Mouse (Mus musculus): Measurements from ENCODE around the gene Cdc6. TPM values are rescaled to one million over a fixed set of nuclear protein-coding genes. Genes with fewer than 3 reads are reported as not detected.

Cdc6 gene
- total and polyA plus RNA-seq, 3 experiments = 56.9 to 104 (median 69.4) TPM

- H3K9ac ChIP-seq (ENCODE audit: control insufficient read depth, low read depth, low read length, poor library complexity, severe bottlenecking) = no peak overlapping the region
- peaks cover 3 to 9% of the 10 kb centered on the region in 2 experiments; a peak in 3 of 4 replicates for H3K4me1 ChIP-seq (ENCODE audit: control insufficient read depth in 1 of 2, insufficient read depth in 2 of 2, low read length in 2 of 2)
These were observed 23.3 kb downstream of the Cdc6 start for GRCm38 (mm10) chr11:98930773-98931512.

DNA sequence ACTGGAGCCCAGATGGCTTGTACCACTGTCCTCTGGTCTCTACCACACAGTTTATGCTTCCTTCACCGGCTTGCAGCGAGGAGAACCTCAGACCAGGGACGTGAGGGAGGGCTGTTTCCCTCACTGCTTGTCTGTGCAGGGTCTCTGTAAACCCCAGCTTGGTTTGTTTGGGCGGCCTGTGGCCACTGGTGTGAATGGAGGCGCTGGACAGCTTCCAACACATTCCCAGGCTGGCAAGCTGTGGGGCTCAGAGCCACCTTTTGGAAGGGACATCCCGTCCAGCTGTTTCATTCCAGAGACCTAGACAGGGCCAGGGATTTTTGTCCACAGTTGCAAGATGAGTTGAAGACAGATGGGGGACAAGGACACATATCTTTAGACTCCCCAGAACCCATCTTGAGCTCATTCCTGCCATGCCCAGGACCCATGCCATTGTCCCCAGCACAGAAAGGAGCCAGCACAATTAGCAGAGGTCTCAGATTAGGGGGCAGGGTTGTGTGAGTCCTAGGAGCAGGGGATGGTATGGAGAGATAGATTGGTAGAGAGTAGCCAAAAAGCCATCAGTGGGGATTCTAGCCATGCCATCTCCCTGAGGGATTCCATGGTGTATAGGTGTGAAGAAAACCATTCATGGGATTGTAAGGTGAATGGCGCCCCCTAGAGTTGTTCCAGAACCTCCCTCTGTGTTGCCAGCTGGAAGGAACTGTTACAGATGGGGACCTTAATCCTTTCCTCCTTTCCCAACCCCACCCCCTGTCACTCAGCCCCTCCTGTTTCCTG, 24.1 kb downstream of the Cdc6 start:
- Histone ChIP-seq H3K9me3 (replicated peaks; ENCODE audit: insufficient read depth, low read length) (no peaks in the 10 kb centered on the region), H3K27ac (ENCODE audit: control insufficient read depth, low read depth, low read length) (no peak overlapping the region), H3K36me3 (ENCODE audit: control insufficient read depth in 1 of 2, insufficient read depth in 2 of 2, low read length in 2 of 2) (no peaks in the 10 kb centered on the region), H3K9ac (ENCODE audit: control insufficient read depth, low read depth, low read length, poor library complexity, severe bottlenecking) (no peak overlapping the region), H3K27me3 (ENCODE audit: control insufficient read depth in 1 of 2, insufficient read depth in 2 of 2, low read length in 2 of 2) (no peaks in the 10 kb centered on the region), H3K4me1 (ENCODE audit: control insufficient read depth in 1 of 2, insufficient read depth in 2 of 2, low read length in 2 of 2) (peaks cover 3 to 10% of the 10 kb centered on the region in 2 experiments; a peak in 3 of 4 replicates), H3K79me2 (ENCODE audit: control insufficient read depth, insufficient read depth, low read length, poor library complexity) (no peaks in the 10 kb centered on the region), H3K4me3 (ENCODE audit: control insufficient read depth in 1 of 2, insufficient read depth in 1 of 2, low read depth in 2 of 2, low read length in 2 of 2) (no peak overlapping the region)
- no peak for DNase-seq (ENCODE audit: low read depth, low spot score)
- TF ChIP-seq ZC3H11A (IDR thresholded peaks at IDR 0.05; ENCODE audit: low read depth, low read length) (no peak), GATA1 (IDR thresholded peaks at IDR 0.05; ENCODE audit: low read depth, low read length) (no peak), CTCF (IDR thresholded peaks at IDR 0.05 in 2 of 3, conservative IDR thresholded peaks at IDR 0.05 in 1 of 3; ENCODE audit: control insufficient read depth in 1 of 3, insufficient read depth in 1 of 3, low read depth in 2 of 3, low read length in 3 of 3, poor library complexity in 1 of 3, severe bottlenecking in 1 of 3) (peak; percentile 20 to 32 (median 24); a peak in 4 of 6 replicates)

More at GRCm38 (mm10) chr11:98930773-98931512, 23.3 kb downstream of the Cdc6 start:
- Histone ChIP-seq H3K4me3 (ENCODE audit: control insufficient read depth in 1 of 2, insufficient read depth in 1 of 2, low read depth in 2 of 2, low read length in 2 of 2) (no peak overlapping the region), H3K9me3 (replicated peaks; ENCODE audit: insufficient read depth, low read length) (no peaks in the 10 kb centered on the region), H3K79me2 (ENCODE audit: control insufficient read depth, insufficient read depth, low read length, poor library complexity) (no peaks in the 10 kb centered on the region), H3K27ac (ENCODE audit: control insufficient read depth, low read depth, low read length) (no peak overlapping the region), H3K36me3 (ENCODE audit: control insufficient read depth in 1 of 2, insufficient read depth in 2 of 2, low read length in 2 of 2) (no peaks in the 10 kb centered on the region), H3K27me3 (ENCODE audit: control insufficient read depth in 1 of 2, insufficient read depth in 2 of 2, low read length in 2 of 2) (no peaks in the 10 kb centered on the region)
- TF ChIP-seq TCF12 (IDR thresholded peaks at IDR 0.05; ENCODE audit: low read depth, low read length) = no peak
- no peak for TF ChIP-seq GATA1 (IDR thresholded peaks at IDR 0.05; ENCODE audit: low read depth, low read length)
- TF ChIP-seq KAT2A (conservative IDR thresholded peaks at IDR 0.05; ENCODE audit: low read depth, low read length) = no peak
- TF ChIP-seq NELFE (IDR thresholded peaks at IDR 0.05; ENCODE audit: low read depth, low read length) = no peak
- TF ChIP-seq MEF2A (IDR thresholded peaks at IDR 0.05; ENCODE audit: extremely low read depth, insufficient replicate concordance, low read depth, low read length, poor library complexity, severe bottlenecking) = no peak
- no peak for TF ChIP-seq UBTF (IDR thresholded peaks at IDR 0.05; ENCODE audit: borderline replicate concordance, insufficient read depth, low read depth, low read length)
- TF ChIP-seq TAL1 (IDR thresholded peaks at IDR 0.05; ENCODE audit: low read length) = no peak
- no peak for TF ChIP-seq SMC3 (IDR thresholded peaks at IDR 0.05; ENCODE audit: low read depth, low read length)
- TF ChIP-seq MAZ (IDR thresholded peaks at IDR 0.05; ENCODE audit: low read depth, low read length) = no peak
- no peak for TF ChIP-seq E2F4 (IDR thresholded peaks at IDR 0.05; ENCODE audit: borderline replicate concordance, low read depth, low read length)
- no peak for TF ChIP-seq ELF1 (IDR thresholded peaks at IDR 0.05; ENCODE audit: low read depth, low read length)
- no peak for TF ChIP-seq POLR2AphosphoS2 (IDR thresholded peaks at IDR 0.05; ENCODE audit: low read length)
- TF ChIP-seq RCOR1 (IDR thresholded peaks at IDR 0.05; ENCODE audit: low read depth, low read length) = no peak
- TF ChIP-seq ZC3H11A (IDR thresholded peaks at IDR 0.05; ENCODE audit: low read depth, low read length) = no peak
- no peak for TF ChIP-seq BHLHE40 (IDR thresholded peaks at IDR 0.05; ENCODE audit: borderline replicate concordance, low read depth, low read length)
- TF ChIP-seq EP300 (IDR thresholded peaks at IDR 0.05; ENCODE audit: low read depth in 1 of 2, low read length in 2 of 2) = no peak
- no peak for TF ChIP-seq ZKSCAN1 (IDR thresholded peaks at IDR 0.05; ENCODE audit: low read depth, low read length)
- DNase-seq (ENCODE audit: low read depth, low spot score) = no peak

Measured in MEL (cell line).